Mouse (Mus musculus): ENCODE data around the gene Aldh9a1.

Aldh9a1 gene

GRCm38 (mm10) chr1:167350597-167351415, 1.0 kb downstream of the Aldh9a1 start:
- no peak for DNase-seq (ENCODE audit: low read depth, low spot score)

- no peak for DNase-seq (ENCODE audit: low read depth, low spot score)
Measured at GRCm38 (mm10) chr1:167352403-167352802, 2.6 kb downstream of the Aldh9a1 start.

GRCm38 (mm10) chr1:167357387-167357786, 7.6 kb downstream of the Aldh9a1 start:
- no peak for DNase-seq (ENCODE audit: low read depth, low spot score)

- no peak for DNase-seq (ENCODE audit: low read depth, low spot score)
Measured at GRCm38 (mm10) chr1:167358731-167359130, 8.9 kb downstream of the Aldh9a1 start.

GRCm38 (mm10) chr1:167360268-167360667, 10.5 kb downstream of the Aldh9a1 start:
- no peak for DNase-seq (ENCODE audit: low read depth, low spot score)

- DNase-seq (ENCODE audit: low read depth, low spot score): no peak
Measured at GRCm38 (mm10) chr1:167362819-167363218, 13.0 kb downstream of the Aldh9a1 start.

GRCm38 (mm10) chr1:167363322-167363721, 13.5 kb downstream of the Aldh9a1 start:
- no peak for DNase-seq (ENCODE audit: low read depth, low spot score)

GRCm38 (mm10) chr1:167365808-167366207, 16.0 kb downstream of the Aldh9a1 start:
- no peak for DNase-seq (ENCODE audit: low read depth, low spot score)

- DNase-seq (ENCODE audit: low read depth, low spot score): no peak
Measured at GRCm38 (mm10) chr1:167366621-167367020, 16.8 kb downstream of the Aldh9a1 start.

GRCm38 (mm10) chr1:167368018-167368417, 18.2 kb downstream of the Aldh9a1 start:
- DNase-seq (ENCODE audit: low read depth, low spot score): no peak

GRCm38 (mm10) chr1:167368513-167368912, 18.7 kb downstream of the Aldh9a1 start:
- no peak for DNase-seq (ENCODE audit: low read depth, low spot score)

- DNase-seq (ENCODE audit: low read depth, low spot score): peak; percentile 97
Measured at GRCm38 (mm10) chr1:167369905-167370304, 20.1 kb downstream of the Aldh9a1 start.

- DNase-seq (ENCODE audit: low read depth, low spot score): no peak
Measured at GRCm38 (mm10) chr1:167372739-167373138, 22.9 kb downstream of the Aldh9a1 start.

- peak; percentile 91 for DNase-seq (ENCODE audit: low read depth, low spot score)
Measured at GRCm38 (mm10) chr1:167374003-167374784, 24.4 kb downstream of the Aldh9a1 start.

GRCm38 (mm10) chr1:167374942-167375341, 25.2 kb downstream of the Aldh9a1 start:
- no peak for DNase-seq (ENCODE audit: low read depth, low spot score)

- DNase-seq (ENCODE audit: low read depth, low spot score): no peak
Measured at GRCm38 (mm10) chr1:167378019-167378418, 28.2 kb downstream of the Aldh9a1 start.

- peak; percentile 43 for DNase-seq (ENCODE audit: low read depth, low spot score)
Measured at GRCm38 (mm10) chr1:167379751-167380150, 30.0 kb downstream of the Aldh9a1 start.

GRCm38 (mm10) chr1:167380223-167380622, 30.4 kb downstream of the Aldh9a1 start:
- no peak for DNase-seq (ENCODE audit: low read depth, low spot score)

- DNase-seq (ENCODE audit: low read depth, low spot score): no peak
Measured at GRCm38 (mm10) chr1:167381050-167382015, 31.5 kb downstream of the Aldh9a1 start.

- DNase-seq (ENCODE audit: low read depth, low spot score): no peak
Measured at GRCm38 (mm10) chr1:167382316-167382715, 32.5 kb downstream of the Aldh9a1 start.

GRCm38 (mm10) chr1:167382763-167383162, 33.0 kb downstream of the Aldh9a1 start:
- DNase-seq (ENCODE audit: low read depth, low spot score): peak; percentile 44
